Mouse (Mus musculus) heart, embryonic 14.5 days (tissue): ENCODE data around the gene Spats1. TPM values are rescaled to one million over a fixed set of nuclear protein-coding genes. Genes with fewer than 3 reads are reported as not detected.

ENCODE experiments used
- ATAC-seq: fragments of 200-750 bp; cut with Nextera tagmentation; 2 replicates; pipeline ENCODE4 v1.8.0; 2017; ENCODE audit warnings: low read depth, moderate TSS enrichment; ENCODE audit not compliant: insufficient number of reproducible peaks, insufficient read depth, low FRiP score
- H3K27ac ChIP-seq, 2 experiments: fragments of 200-500 bp in 1 of 2; fragments of 300-500 bp in 1 of 2; sonication (generic) in 1 of 2; replicated peaks in 1 of 2; 2 replicates each; pipeline ENCODE4 v1.5.1; 2012 to 2014; ENCODE audit warnings: low read depth in 2 of 2, low read length in 2 of 2, control low read depth in 1 of 2, mild to moderate bottlenecking in 1 of 2, mixed read lengths in 1 of 2; ENCODE audit not compliant: control insufficient read depth in 1 of 2, insufficient read depth in 1 of 2
- H3K27me3 ChIP-seq: fragments of 300-500 bp; sonication (generic); 2 replicates; pipeline ENCODE4 v1.6.1; 2014; ENCODE audit warnings: mild to moderate bottlenecking, low read length, control low read depth; ENCODE audit not compliant: control insufficient read depth, insufficient read depth
- H3K36me3 ChIP-seq: fragments of 300-500 bp; sonication (generic); 2 replicates; pipeline ENCODE4 v1.6.1; 2014; ENCODE audit warnings: mild to moderate bottlenecking, control low read depth, low read length, mixed read lengths; ENCODE audit not compliant: control insufficient read depth, insufficient read depth
- H3K4me1 ChIP-seq, 2 experiments: fragments of 200-500 bp in 1 of 2; fragments of 300-500 bp in 1 of 2; sonication (generic) in 1 of 2; 2 replicates each; pipeline ENCODE4 v1.6.1; 2012 to 2014; ENCODE audit warnings: low read length in 2 of 2, control low read depth in 1 of 2, mixed read lengths in 1 of 2; ENCODE audit not compliant: control insufficient read depth in 2 of 2, insufficient read depth in 2 of 2
- H3K4me2 ChIP-seq: fragments of 300-500 bp; sonication (generic); 2 replicates; pipeline ENCODE4 v1.6.1; 2014; ENCODE audit warnings: mild to moderate bottlenecking, low read length
- H3K4me3 ChIP-seq, 2 experiments: fragments of 200-500 bp in 1 of 2; fragments of 300-500 bp in 1 of 2; sonication (generic) in 1 of 2; 2 replicates each; pipeline ENCODE4 v1.5.1; 2012 to 2014; ENCODE audit warnings: low read length in 2 of 2, mild to moderate bottlenecking in 2 of 2, control low read depth in 1 of 2, low read depth in 1 of 2, moderate library complexity in 1 of 2; ENCODE audit not compliant: control insufficient read depth in 1 of 2, insufficient read depth in 1 of 2
- H3K9ac ChIP-seq: fragments of 300-500 bp; sonication (generic); 2 replicates; pipeline ENCODE4 v1.6.1; 2014; ENCODE audit warnings: mild to moderate bottlenecking, low read length
- H3K9me3 ChIP-seq: fragments of 300-500 bp; sonication (generic); 2 replicates; pipeline ENCODE4 v1.6.1; 2016; ENCODE audit warnings: low read length, control low read depth; ENCODE audit not compliant: control insufficient read depth
- WGBS: fragments of 180-500 bp; shearing (Covaris S2); extraction: QIAGEN DNeasy Blood & Tissue Kit; methylation state at CpG from one replicate; pipeline ENCODE4 v1.1.7; 2014; 5-methylcytosine and 5-hydroxymethylcytosine counted together
- polyA plus RNA-seq: library from polyadenylated mRNA; unstranded; fragments of >200 nt; fragmentation: Nextera tagmentation; extraction: Ambion mirVana; gene quantifications from 2 replicates; pipeline ENCODE4 v1.2.1, GENCODE M21; 2014

Gene Spats1
- polyA plus RNA-seq, 1 experiment from 2014 or later: 1.8 TPM

- Histone ChIP-seq H3K36me3 (no peaks in the 10 kb centered on the region), H3K4me1 (peaks cover 8 to 10% of the 10 kb centered on the region in 2 experiments; a peak in 3 of 4 replicates)
- 69% methylated on average over 6 of the region's 6 CpGs for WGBS
These were observed 1.5 kb downstream of the Spats1 start for GRCm38 (mm10) chr17:45473667-45474066.

DNA sequence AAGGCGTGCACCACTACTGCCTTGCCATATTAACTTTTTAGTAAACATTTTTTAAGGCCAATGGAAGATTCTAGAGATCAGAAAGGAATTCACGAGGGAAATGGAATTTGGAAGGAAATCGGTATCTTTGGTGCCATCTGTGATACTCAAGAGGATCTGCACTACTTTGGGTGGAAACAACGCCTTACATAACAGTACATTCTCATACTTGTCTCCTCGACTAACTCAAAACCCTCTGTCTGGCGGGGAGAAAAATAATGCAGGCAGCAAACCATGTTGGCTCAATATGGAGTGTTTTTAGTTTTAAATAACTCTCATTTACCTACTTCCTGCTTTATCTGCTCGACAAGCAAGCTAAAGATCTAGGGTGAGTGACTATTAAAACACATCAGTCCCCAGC is 4.5 kb downstream of the Spats1 start:
- Histone ChIP-seq H3K27me3 (peaks cover 7% of the 10 kb centered on the region; the same call in 1 of the 2 replicates), H3K4me1 (peaks cover 8 to 10% of the 10 kb centered on the region in 2 experiments; a peak in 3 of 4 replicates), H3K4me2 (no peak overlapping the region), H3K4me3 (no peak overlapping the region), H3K9me3 (peaks cover 9% of the 10 kb centered on the region; the same call in 1 of the 2 replicates), H3K9ac (no peak overlapping the region), H3K27ac (no peak overlapping the region), H3K36me3 (no peaks in the 10 kb centered on the region)
- 71% methylated on average over 7 of the region's 7 CpGs for WGBS
- no peak for ATAC-seq

More at GRCm38 (mm10) chr17:45473667-45474066, 1.5 kb downstream of the Spats1 start:
- Histone ChIP-seq H3K27ac (no peak overlapping the region), H3K27me3 (peaks cover 7% of the 10 kb centered on the region; the same call in 1 of the 2 replicates), H3K4me3 (no peak overlapping the region), H3K9ac (no peak overlapping the region), H3K9me3 (no peaks in the 10 kb centered on the region), H3K4me2 (no peak overlapping the region)
- no peak for ATAC-seq

DNA sequence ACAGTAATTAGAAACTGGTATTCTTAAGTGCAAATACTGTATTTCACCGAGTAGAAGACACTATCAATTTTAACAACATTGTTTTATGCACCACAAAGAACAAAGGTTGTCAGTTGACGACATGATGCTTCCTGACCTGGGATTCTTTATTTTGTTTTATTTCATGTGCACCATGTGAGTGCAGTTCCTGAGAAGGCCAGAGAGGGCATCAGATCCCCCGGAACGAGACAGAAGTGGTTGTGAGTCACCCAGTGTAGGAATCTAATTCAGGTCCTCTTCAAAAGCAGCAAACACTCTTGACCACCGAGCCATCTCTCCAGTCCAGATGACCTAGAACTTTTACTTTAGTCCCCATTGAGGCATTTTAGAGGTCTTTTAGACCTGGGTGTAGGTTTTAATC is 6.9 kb downstream of the Spats1 start:
- WGBS: 80% methylated on average over 5 of the region's 5 CpGs
- no peak for ATAC-seq

GRCm38 (mm10) chr17:45466701-45467100 is 8.5 kb downstream of the Spats1 start:
- no peaks in the 10 kb centered on the region for H3K4me1 ChIP-seq
- H3K27me3 ChIP-seq: no peaks in the 10 kb centered on the region
- H3K9ac ChIP-seq: no peak overlapping the region
- no peak overlapping the region for H3K4me3 ChIP-seq
- ATAC-seq: no peak
- H3K4me2 ChIP-seq: no peak overlapping the region
- 58% methylated on average over 2 of the region's 2 CpGs for WGBS
- H3K27ac ChIP-seq: no peak overlapping the region
- no peaks in the 10 kb centered on the region for H3K36me3 ChIP-seq
- H3K9me3 ChIP-seq: peaks cover 9% of the 10 kb centered on the region; the same call in 1 of the 2 replicates

More for the DNA sequence above, 6.9 kb downstream of the Spats1 start:
- H3K9ac ChIP-seq: no peak overlapping the region
- peaks cover 9% of the 10 kb centered on the region; the same call in 1 of the 2 replicates for H3K9me3 ChIP-seq
- H3K4me2 ChIP-seq: no peak overlapping the region
- no peak overlapping the region for H3K27ac ChIP-seq
- no peaks in the 10 kb centered on the region for H3K4me1 ChIP-seq
- no peaks in the 10 kb centered on the region for H3K27me3 ChIP-seq
- no peak overlapping the region for H3K4me3 ChIP-seq
- H3K36me3 ChIP-seq: no peaks in the 10 kb centered on the region

GRCm38 (mm10) chr17:45464255-45464654 is 11.0 kb downstream of the Spats1 start:
- Histone ChIP-seq H3K36me3 (no peaks in the 10 kb centered on the region), H3K27me3 (no peaks in the 10 kb centered on the region), H3K27ac (no peak overlapping the region), H3K9me3 (peaks cover 9% of the 10 kb centered on the region; the same call in 1 of the 2 replicates), H3K4me1 (no peaks in the 10 kb centered on the region), H3K4me2 (no peak overlapping the region), H3K9ac (no peak overlapping the region), H3K4me3 (no peak overlapping the region)
- WGBS: 73% methylated on average over 9 of the region's 9 CpGs
- no peak for ATAC-seq

DNA sequence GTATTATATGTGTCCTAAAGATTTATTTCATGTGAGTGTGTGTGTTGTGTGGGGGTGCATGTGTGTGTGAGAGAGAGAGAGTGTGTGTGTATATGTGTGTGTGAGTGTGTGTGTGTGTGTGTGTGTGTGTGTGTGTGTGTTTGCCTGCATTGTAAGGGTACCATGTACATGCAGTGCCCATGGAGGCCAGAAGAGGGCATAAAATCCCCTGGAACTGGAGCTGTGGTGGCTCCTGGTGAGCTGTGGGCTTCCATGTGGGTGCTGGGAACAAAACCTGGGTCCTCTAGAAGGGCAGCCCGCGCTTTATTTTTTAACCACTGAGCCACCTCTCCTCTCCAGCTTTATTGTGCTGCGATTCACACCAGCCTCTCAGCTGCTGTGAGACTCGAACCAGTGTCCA is 12.7 kb downstream of the Spats1 start:
- ATAC-seq: no peak
- Histone ChIP-seq H3K4me2 (no peak overlapping the region), H3K4me3 (no peak overlapping the region), H3K9me3 (0 out of 2 replicates have a peak, but pooled peaks cover 6% of the 10 kb centered on the region), H3K4me1 (no peaks in the 10 kb centered on the region), H3K9ac (no peak overlapping the region), H3K36me3 (no peaks in the 10 kb centered on the region), H3K27me3 (no peaks in the 10 kb centered on the region), H3K27ac (no peak overlapping the region)
- 91% methylated on average over 4 of the region's 4 CpGs for WGBS

- Histone ChIP-seq H3K27ac (no peak overlapping the region), H3K4me3 (no peak overlapping the region), H3K4me1 (no peaks in the 10 kb centered on the region), H3K36me3 (no peaks in the 10 kb centered on the region), H3K27me3 (no peaks in the 10 kb centered on the region), H3K9me3 (no peaks in the 10 kb centered on the region), H3K4me2 (no peak overlapping the region), H3K9ac (no peak overlapping the region)
- 83% methylated on average over 8 of the region's 8 CpGs for WGBS
- no peak for ATAC-seq
These were observed 16.2 kb downstream of the Spats1 start for GRCm38 (mm10) chr17:45459062-45459461.

- ATAC-seq: no peak
- H3K36me3 ChIP-seq: no peaks in the 10 kb centered on the region
- no peak overlapping the region for H3K4me3 ChIP-seq
- no peaks in the 10 kb centered on the region for H3K9me3 ChIP-seq
- H3K4me1 ChIP-seq: no peaks in the 10 kb centered on the region
- H3K27ac ChIP-seq: no peak overlapping the region
- H3K9ac ChIP-seq: no peak overlapping the region
- H3K27me3 ChIP-seq: no peaks in the 10 kb centered on the region
- 80% methylated on average over 4 of the region's 4 CpGs for WGBS
- H3K4me2 ChIP-seq: no peak overlapping the region
These were observed 16.7 kb downstream of the Spats1 start for GRCm38 (mm10) chr17:45458516-45458915.
